Mouse (Mus musculus) MEL (cell line): Measurements from ENCODE around the gene Ddhd1.

Experiments
- CTCF ChIP-seq, 3 experiments: IDR thresholded peaks in 2 of 3; conservative IDR thresholded peaks in 1 of 3; 2 replicates each; pipeline ENCODE4 v1.5.1; 2011 to 2012; ENCODE audit warnings: low read length in 3 of 3, low read depth in 2 of 3, mild to moderate bottlenecking in 2 of 3, improper control_type of control experiment in 1 of 3, inconsistent platforms in 1 of 3, mixed read lengths in 1 of 3, moderate library complexity in 1 of 3; ENCODE audit not compliant: control insufficient read depth in 1 of 3, insufficient read depth in 1 of 3, poor library complexity in 1 of 3, severe bottlenecking in 1 of 3
- EP300 ChIP-seq, 2 experiments: IDR thresholded peaks; 2 replicates each; pipeline ENCODE4 v1.6.1; 2011; ENCODE audit warnings: improper control_type of control experiment in 2 of 2, low read length in 2 of 2, low read depth in 1 of 2, mild to moderate bottlenecking in 1 of 2
- MAZ ChIP-seq: IDR thresholded peaks from 2 replicates; pipeline ENCODE4 v1.6.1; 2012; ENCODE audit warnings: low read depth, mild to moderate bottlenecking, inconsistent platforms, low read length, improper control_type of control experiment
- MEF2A ChIP-seq: IDR thresholded peaks from 2 replicates; pipeline ENCODE4 v1.6.1; 2014; ENCODE audit warnings: low read depth, mild to moderate bottlenecking, inconsistent platforms, low read length, improper control_type of control experiment; ENCODE audit not compliant: poor library complexity, insufficient replicate concordance, severe bottlenecking; ENCODE audit errors: extremely low read depth
- POLR2A ChIP-seq, 2 experiments: IDR thresholded peaks; 2 replicates each; pipeline ENCODE4 v1.6.1; 2011 to 2012; ENCODE audit warnings: low read length in 2 of 2, mild to moderate bottlenecking in 2 of 2, control low read depth in 1 of 2, improper control_type of control experiment in 1 of 2, low read depth in 1 of 2, moderate library complexity in 1 of 2; ENCODE audit not compliant: control insufficient read depth in 1 of 2, insufficient read depth in 1 of 2, poor library complexity in 1 of 2
- POLR2AphosphoS5 ChIP-seq: IDR thresholded peaks from 2 replicates; pipeline ENCODE4 v1.6.1; 2012; ENCODE audit warnings: low read depth, borderline replicate concordance, mild to moderate bottlenecking, inconsistent platforms, low read length, moderate library complexity, mixed read lengths
- TCF12 ChIP-seq: IDR thresholded peaks from 2 replicates; pipeline ENCODE4 v1.6.1; 2014; ENCODE audit warnings: low read depth, mild to moderate bottlenecking, inconsistent platforms, low read length, improper control_type of control experiment, moderate library complexity
- USF1 ChIP-seq: IDR thresholded peaks from 2 replicates; pipeline ENCODE4 v1.6.1; 2014; ENCODE audit warnings: low read depth, mild to moderate bottlenecking, inconsistent platforms, low read length, improper control_type of control experiment, moderate library complexity

GRCm38 (mm10) chr14:45561681-45562080, 96.3 kb downstream of the Ddhd1 start:
- TF ChIP-seq CTCF (IDR thresholded peaks at IDR 0.05 in 2 of 3, conservative IDR thresholded peaks at IDR 0.05 in 1 of 3; ENCODE audit: control insufficient read depth in 1 of 3, insufficient read depth in 1 of 3, low read depth in 2 of 3, low read length in 3 of 3, poor library complexity in 1 of 3, severe bottlenecking in 1 of 3) (no peak), POLR2A (IDR thresholded peaks at IDR 0.05; ENCODE audit: control insufficient read depth in 1 of 2, insufficient read depth in 1 of 2, low read depth in 1 of 2, low read length in 2 of 2, poor library complexity in 1 of 2) (no peak), USF1 (no peak), EP300 (IDR thresholded peaks at IDR 0.05; ENCODE audit: low read depth in 1 of 2, low read length in 2 of 2) (no peak), TCF12 (no peak), POLR2AphosphoS5 (no peak), MEF2A (no peak), MAZ (no peak)
